Mouse (Mus musculus) cerebellum, adult 11-12 months (tissue): ENCODE results near the gene Arel1.

Experiments used
- DNase-seq: peaks from one replicate; pipeline ENCODE4 v3.0.0; 2022

Arel1 gene

GRCm38 (mm10) chr12:84907024-84907626 is 63.6 kb downstream of the Arel1 start:
- DNase-seq = no peak

- no peak for DNase-seq
Observed at GRCm38 (mm10) chr12:84904399-84904798, 66.3 kb downstream of the Arel1 start.

- no peak for DNase-seq
Observed at GRCm38 (mm10) chr12:84900317-84900716, 70.4 kb downstream of the Arel1 start.

- DNase-seq = no peak
Observed at GRCm38 (mm10) chr12:84897322-84897721, 73.4 kb downstream of the Arel1 start.

- DNase-seq = no peak
Observed at GRCm38 (mm10) chr12:84896235-84896634, 74.5 kb downstream of the Arel1 start.

GRCm38 (mm10) chr12:84893648-84894628 is 76.8 kb downstream of the Arel1 start:
- no peak for DNase-seq

- no peak for DNase-seq
Observed at GRCm38 (mm10) chr12:84890289-84890688, 80.4 kb downstream of the Arel1 start.

- no peak for DNase-seq
Observed at GRCm38 (mm10) chr12:84885107-84885876, 85.4 kb downstream of the Arel1 start.

- no peak for DNase-seq
Observed at GRCm38 (mm10) chr12:84884423-84885076, 86.2 kb downstream of the Arel1 start.

GRCm38 (mm10) chr12:84882796-84883195 is 87.9 kb downstream of the Arel1 start:
- no peak for DNase-seq

- DNase-seq = peak; percentile 72
Observed at GRCm38 (mm10) chr12:84880091-84880490, 90.6 kb downstream of the Arel1 start.

- DNase-seq = peak; percentile 89
Observed at GRCm38 (mm10) chr12:84876481-84877121, 94.1 kb downstream of the Arel1 start, which contains the start of gene Ltbp2. Gene Ltbp2, minus strand, starts transcription at chr12:84876532.

GRCm38 (mm10) chr12:84875761-84876480 is 94.8 kb downstream of the Arel1 start:
- DNase-seq = peak; percentile 70

GRCm38 (mm10) chr12:84873434-84873833 is 97.3 kb downstream of the Arel1 start:
- no peak for DNase-seq

GRCm38 (mm10) chr12:84872310-84872709 is 98.4 kb downstream of the Arel1 start:
- no peak for DNase-seq
